Mouse (Mus musculus) gonadal fat pad, adult 2 months (tissue): ENCODE results near the gene Tgif1. TPM values are rescaled to one million over a fixed set of nuclear protein-coding genes. Genes with fewer than 3 reads are reported as not detected.

Experiments used
- DNase-seq: peaks from one replicate; pipeline ENCODE4 v3.0.0-alpha.2; 2012; ENCODE audit warnings: low read depth
- polyA plus RNA-seq: library from polyadenylated mRNA; depleted of rRNA; stranded (reverse); fragments of >200 nt; gene quantifications from 2 replicates; pipeline ENCODE4 v1.2.3, GENCODE M21; 2012; rRNA removed

The Tgif1 gene
- 53.2 and 66.7 TPM in 2 replicates for polyA plus RNA-seq

DNA sequence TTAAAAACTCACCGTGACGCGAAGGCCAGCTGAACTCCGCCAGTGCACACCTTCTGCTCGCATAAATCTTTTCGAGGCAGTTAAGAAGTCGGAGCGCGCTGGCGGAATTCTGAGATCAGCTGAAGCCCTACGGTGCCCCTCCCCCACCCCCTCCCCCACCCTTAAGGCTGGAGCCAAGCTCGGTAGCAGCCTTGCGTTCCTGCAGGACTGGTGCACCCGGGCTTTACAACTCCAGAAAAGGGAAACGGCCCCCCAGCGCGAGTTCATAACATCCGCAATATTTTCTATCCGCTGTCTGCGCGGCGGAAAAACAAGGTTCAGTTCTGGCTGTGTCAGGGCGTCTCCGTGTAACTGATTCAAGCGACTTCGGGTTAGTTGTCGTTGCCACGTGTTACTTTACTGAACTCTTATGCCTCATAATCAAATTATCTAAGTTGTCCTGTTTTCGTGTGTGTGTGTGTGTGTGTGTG lies at the start of gene Tgif1:
TSS of gene Tgif1 (minus strand) at position 111 of the 470 bp plus-strand sequence.
- no peak for DNase-seq

DNA sequence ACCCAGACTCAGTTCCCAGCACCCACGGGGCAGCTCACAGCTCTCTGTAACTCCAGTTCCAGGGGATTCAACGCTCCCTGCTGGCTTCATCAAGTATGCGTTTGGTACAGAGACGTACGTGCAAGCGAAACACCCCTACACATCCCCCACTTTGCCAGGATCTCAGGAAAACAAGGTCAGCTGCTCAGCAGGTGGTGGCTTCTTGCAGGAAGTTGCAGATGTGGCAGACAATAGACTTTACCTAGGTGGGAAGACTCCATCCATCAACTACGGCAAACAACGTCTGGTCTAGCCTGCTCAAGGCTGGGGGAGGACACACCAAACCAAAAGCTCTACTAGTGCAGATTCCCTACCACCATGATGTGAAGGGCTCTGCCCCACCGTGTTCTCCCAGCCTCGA lies 47.3 kb upstream of the Tgif1 start:
- DNase-seq, result no peak

DNA sequence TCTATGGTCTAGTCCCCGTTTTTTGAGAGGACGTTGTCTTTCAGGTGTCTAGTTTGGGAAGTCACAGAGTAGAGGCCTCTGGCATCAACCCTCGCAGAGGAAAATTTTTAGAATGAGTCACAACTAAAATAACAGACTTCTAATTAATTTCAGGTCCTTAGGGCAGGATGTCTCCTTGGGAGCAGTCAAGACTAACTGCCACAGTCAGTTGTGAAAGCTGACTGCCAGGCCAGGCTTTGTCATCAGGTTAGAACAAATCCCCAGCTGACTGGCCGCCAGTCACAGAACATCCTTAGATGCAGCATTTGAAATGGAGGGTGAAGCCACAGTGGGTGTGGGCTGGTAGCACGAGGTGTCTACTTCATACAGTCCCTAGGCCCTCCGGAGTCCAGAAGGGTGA lies 46.3 kb upstream of the Tgif1 start:
- no peak for DNase-seq

DNA sequence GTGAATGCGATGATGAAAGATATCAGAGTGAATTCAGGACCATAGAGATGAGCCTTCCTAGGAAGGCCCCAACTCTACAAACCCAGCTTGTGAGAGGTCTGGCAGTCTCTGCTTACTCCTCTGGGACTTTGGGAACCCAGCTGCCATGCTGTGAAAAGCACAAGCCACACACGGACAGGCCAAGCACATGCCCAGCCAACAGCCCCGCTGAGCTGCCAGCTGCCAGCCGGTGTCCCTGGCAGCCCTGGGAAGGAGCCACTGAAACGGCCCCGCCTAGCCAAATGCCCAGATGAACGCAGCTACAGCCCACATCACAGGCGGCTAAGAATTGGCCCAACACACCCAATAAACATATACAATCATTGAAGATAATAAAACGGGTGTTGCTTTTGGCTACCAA lies 41.5 kb upstream of the Tgif1 start:
- DNase-seq, result no peak

DNA sequence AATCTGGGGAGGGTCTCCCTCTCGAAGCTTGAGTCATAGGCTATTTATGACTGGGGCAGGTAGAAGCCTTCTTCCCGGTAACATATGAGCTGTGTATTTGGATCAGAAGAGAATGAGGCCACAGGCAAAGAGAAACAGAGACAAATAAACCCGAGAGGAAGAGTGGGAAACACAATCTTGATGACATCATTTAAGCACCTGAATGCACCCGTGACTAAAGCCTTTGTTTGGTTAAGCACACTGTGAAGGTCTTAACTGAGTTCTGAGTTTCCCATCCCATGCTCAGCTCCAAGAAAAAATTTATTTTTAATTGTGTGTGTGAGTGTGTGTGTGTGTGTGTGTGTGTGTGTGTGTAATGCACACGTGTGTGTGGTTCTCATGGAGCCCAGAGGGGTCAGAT lies 39.8 kb upstream of the Tgif1 start:
- DNase-seq, result no peak

DNA sequence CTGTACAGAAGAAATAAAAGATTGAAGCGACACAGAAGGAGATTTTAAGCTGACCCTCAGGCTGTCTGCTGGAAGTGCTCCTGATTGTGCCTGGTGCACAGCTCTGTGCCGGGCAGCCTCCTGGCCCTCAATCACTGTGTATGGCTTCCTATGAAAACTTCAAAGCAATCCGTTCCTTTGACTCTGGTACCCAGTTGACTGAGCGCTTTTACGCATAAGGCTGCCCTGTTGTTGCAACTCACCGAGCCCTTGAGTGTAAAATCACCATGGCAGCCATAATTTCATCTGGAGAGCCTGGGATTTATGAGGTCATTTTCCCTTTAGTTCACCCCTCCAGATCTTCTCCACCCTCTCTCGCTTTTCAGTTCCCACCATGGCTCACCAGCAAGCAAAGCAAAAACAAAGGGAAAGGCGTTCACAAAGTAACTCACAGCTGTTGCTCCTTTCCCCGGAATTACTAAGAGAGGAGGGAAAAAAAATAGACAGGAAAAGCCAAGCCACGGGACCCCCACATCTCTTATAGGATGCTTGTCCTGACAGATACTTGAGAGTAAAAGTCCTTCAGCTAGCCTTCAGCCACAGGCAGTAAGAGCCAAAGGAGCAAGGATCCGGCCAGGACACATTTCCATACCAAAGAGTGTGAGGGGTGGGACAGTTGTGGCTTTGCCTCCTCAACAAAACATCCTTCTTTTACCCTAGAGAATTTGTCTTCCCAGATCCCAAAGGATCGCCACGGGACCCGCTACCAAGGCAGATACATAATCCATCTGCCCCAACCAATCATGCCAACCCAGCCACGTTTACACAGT lies 39.1 kb upstream of the Tgif1 start:
- no peak for DNase-seq

DNA sequence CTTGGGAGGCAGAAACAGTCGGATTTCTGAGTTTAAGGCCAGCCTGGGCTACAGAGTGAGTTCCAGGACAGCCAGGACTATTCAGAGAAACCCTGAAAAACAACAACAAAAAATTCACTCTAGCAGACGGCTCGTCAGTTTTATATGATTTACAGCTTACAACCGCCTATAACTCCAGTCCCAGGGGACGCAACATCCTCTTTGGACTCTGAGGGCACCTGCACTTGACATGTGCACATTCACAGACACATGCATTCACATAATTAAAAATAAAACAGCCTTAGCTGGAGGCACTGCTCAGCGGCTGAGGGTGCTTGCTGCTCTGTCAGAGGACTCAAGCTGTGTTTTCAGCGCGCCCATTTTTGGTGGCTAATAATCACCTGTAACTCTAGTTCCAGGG lies 37.2 kb upstream of the Tgif1 start:
- DNase-seq, result no peak

DNA sequence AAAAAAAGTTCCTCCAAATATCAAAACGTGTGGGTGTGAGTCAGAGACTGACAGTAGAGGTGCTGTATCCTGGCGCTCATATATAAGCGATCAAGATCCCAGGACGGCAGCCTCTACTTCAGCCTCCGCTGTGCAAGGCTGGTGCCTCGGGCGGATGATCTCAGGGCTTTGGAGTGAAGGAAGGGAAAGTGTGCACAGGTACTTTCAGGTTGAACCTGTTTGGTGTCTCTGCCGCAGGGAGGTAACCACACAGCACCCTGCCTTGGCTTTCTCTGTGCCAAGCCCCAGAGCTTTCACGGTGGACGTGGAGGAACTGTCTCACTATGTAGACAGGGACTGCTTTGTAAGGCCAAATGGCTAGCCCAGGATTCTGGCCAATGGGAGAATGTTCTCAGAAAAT lies 35.3 kb upstream of the Tgif1 start:
- peak; percentile 70 for DNase-seq

DNA sequence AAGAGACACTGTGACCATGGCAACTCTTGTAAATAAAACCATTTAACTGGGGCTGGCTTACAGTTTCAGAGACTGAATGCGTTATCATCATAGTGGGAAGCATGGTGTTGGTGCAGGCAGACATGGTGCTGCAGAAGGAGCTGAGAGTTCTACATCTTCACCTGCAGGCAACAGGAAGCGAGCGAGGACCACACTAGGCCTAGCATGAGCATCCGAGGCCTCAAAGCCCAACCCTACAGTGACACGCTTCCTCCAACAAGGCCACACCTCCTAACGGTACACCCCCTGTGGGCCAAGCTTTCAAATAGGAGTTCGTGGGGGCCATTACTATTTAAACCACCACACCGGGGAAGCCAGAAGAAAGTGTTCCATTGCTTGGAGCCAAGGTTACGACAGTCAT lies 34.5 kb upstream of the Tgif1 start:
- DNase-seq, result no peak

DNA sequence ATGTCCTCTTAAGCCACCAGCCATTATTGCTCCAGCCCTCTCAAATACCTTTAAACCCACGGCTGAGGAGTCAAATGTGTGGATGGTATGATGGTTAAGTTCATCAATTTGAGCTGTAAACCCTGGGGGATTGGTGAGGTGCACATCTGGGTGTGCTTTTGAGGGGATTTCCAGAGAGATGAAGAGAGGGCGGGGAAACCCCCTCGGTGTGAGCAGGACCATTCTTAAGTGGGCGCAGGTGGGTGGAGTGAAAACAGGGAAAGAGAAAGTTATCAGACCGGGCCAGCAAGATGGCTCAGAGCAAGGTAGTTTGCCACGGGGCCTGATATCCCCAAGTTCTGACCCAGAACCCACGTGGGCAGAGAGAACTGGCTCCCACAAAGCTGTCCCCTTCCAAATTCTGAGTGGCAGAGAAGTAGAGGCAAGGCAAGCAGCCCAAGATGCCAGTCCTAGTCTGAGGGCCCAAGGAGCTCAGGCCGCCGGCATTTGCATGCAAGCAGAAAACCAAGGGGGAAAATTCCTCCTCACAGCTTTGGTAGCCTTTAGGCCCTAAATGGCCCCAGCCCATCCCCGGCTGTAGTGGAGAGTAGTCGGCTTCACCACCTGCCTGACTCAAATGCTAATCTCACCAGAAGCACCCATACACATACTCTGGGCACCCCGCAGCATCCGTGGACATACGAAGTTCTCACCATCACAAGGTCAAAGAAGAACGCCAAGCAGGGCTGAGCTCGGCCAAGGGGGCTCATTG lies 33.5 kb upstream of the Tgif1 start:
- DNase-seq, result no peak

DNA sequence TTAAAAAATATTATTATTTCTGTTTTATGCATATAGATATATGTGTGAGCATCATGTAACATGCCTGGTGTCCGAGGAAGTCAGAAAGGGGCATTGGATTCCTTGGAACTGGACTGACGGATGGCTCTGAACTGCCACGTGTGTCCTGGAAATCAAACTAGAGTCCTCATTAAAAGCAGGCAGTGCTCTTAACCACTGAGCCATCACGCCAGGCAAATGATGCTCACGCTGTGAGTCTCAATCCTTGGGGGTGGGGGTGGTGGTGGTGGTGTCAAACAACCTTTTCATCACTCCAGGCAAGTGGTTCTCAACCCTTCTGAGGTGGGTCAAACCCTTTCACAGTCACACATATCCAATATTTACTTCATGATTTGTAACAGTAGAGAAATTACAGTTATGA lies 32.5 kb upstream of the Tgif1 start:
- no peak for DNase-seq

DNA sequence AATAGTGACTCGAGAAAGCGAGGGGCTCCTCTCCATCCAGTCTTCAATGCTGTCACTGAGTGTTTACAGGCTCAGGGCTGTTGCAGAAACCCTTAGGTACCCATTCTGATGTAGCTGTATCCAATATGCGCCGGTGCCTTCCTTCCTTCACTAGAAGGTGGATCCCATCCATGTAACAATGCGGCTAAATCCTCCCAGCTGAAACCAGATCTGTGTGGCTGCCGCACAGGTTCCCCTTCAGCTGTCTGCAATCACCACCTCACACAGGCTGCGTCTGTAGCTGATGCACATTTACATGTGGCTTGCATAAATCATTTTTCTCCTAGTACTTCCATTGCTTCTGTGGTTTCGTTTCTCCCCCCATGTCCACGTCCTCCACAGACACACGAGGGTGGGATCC lies 28.6 kb upstream of the Tgif1 start:
- DNase-seq, result no peak

DNA sequence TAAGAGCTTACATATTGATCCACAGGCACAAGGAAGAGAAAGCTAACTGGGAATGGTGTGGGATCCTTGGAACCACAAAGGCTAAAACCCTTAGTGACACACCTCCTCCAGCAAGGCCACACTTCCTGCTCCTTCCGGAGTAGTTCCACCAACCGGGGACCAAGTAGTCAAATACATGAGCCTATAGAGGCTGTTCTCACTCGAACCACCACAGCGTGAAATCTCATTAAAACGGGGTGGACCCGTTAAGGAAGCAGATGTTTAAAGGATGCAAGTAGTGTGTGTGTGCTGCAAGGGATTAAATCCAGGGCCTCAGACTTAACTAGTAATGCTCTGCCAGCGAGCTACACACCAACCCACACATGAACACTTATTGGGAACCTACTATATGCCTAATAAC lies 27.8 kb upstream of the Tgif1 start:
- DNase-seq, result no peak

DNA sequence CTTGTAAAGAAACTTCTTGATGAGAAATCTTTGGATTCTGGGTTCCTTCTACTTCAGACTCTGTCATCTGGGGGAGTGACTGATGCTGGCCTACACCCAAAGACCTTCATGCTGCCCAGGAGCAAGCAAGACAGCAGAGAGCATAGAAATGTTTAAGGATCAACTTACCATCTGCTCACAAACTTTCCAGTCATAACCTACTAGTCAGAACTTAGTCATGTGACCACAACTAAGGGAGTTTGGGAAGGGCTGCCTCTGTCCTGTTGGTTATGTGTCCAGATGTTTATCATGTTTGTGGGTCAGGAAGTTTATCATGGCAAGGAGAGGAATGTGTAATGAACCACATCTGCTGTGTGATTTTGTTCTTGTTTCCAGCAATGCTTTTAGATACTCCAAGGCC lies 24.9 kb upstream of the Tgif1 start:
- DNase-seq, result no peak

DNA sequence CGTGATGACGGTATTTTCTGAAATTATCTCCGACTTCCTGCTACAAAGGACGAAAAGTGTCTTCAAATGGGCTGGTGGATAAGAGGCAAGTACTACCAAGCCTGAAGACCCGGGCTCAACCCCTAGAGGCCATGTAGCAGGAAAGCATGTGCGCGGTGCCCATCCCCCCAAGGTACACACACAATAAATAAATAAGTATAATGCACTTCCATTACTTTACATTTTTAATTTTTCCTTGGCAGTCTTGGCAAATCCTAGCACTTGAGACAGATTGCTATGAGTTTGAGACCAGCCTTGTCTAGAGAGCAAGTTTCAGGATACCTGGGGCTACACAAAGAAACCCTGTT lies 20.4 kb upstream of the Tgif1 start:
- no peak for DNase-seq

DNA sequence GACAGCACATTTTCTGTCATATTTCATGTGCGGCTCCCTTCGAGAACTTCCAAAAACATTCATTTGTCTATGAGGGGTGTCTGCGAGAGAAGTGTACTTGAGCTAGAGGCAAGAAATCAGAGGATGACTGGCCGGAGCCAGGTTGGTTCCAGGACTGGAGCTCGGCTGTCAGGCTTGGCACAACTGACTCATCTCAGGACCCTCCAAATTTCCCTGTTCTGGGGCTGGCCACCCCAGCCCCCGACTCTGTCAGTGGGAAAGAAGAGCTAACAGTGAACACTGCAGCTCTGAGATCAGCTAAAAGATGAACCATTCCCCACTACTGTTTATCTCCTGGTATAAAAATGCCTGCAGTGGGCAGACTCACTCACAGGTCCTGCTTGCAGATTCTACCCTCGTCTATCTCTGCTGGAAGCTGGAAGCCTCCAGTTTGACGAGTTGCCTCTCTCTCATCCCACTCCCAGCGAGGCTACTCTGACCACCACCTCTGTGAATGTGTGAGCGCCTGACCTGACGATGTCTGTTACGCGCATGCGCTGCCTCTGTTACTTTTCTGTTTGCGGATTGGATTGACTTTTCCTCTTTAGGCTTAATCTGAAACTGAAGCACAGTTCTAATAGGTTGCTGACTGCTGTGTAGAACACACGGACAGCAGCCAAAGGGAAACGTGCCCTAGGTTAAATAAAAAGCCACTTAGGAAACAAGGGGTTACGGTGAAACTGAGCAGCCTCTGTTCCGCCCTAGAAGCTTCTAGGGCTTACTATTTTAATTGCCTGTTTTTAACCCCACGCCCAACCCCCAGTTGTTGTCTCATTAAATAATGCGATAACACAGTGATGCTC lies 19.8 kb upstream of the Tgif1 start:
- no peak for DNase-seq

DNA sequence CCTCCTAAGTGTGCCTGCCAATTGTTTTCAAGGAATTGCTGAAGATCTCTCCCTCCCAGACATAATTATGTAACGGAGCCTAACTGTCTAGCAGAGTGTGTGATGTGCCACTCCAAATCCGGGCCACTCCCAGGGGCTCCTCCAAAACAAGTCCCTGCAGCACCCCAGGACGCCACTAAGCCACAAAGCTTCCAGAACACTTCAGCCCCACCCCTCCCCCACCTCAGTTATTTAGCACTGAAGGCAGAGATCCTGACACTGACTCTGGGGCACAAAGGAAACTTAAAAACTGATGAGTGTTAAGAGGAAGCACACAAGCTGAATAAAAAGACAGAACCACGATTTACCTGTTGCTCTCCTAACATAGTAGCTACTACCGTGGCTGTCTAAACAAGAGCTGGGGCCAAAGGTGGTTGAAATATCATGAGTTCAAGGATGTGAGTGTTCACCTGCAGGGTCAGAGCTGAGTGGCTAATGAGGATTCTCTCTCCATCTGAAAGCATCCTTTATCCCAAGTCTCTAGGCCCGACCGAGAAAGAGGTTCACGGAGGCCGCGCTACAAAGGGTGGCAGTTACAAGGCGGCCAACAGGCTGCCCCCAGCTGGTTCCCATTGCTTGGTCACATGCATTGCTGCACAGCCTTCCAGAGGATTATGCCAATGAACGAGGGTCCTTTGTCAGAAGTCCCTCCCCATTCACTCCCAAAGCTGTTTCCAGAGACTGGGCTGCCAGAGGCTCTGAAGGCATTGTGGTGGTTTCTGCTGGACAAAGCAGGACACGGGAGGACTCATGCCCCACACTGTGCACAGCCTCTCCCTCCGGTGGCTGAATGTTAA lies 19.0 kb upstream of the Tgif1 start:
- no peak for DNase-seq

DNA sequence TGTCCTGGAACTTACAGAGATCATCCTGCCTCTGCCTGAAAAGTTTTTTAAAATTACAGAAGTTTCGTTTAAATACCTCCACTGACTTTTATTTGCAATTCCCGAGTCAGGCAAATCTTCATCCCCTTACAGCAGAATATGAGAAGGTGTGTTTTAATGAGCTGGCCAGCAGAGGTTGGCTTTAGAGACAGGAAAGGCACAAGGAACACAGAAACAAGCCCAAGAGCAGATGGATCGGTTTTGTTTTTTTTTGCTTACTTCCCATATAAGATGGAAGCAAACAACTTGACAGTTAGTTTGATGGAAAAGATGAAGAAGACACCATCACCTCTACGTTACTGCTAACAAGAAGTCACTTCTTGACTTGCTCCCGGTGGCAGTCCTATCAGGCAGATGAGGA lies 18.3 kb upstream of the Tgif1 start:
- no peak for DNase-seq

DNA sequence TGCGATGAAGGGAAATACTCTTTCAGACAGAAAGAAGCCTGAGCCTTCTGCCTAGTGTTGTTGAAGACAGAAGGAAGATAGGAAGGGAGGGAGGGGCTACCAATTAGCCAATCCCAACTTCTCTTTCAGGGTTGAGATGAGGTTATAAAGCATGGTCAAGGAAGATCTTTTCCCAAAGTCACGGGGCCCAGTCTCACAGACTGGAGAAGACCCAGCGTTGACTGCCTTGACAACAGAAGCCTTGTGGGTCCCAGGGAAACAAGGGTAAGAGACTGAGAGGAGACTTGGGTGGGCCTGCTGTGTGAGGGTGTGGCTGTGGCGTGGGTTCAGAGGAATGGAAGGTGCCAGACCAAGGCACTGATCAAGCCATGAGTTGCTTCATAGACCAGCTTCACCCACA lies 17.2 kb upstream of the Tgif1 start:
- DNase-seq, result no peak

DNA sequence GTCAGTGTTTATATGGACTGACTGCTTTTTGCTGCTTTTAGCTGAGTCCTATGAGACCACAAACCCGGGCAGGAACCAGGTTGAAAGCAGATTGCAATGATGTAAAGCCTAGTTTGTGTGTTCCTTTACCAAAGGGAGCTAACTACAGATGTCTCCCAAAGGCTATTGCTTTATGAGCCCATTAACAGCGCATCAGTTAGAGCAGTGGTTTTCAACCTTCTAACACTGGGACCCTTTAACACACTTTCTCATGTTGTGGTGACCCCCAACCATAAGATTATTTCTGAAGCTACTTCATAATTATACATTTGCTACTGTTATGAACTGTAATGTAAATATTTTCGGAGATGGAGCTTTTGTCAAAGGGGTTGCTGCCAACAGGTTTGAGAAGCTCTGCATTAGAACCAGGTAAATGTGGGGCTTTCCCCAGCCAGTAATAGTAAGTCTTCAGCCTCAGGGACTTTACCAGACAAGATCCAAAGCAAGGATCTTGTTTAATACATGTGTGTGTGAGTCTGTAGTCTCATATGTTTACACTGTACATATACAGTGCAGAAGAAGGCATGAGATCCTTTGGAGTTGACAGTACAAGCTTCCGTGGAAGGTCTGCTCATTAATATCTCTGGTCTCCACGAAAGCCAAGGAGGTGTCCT lies 15.4 kb upstream of the Tgif1 start:
- DNase-seq, result no peak

DNA sequence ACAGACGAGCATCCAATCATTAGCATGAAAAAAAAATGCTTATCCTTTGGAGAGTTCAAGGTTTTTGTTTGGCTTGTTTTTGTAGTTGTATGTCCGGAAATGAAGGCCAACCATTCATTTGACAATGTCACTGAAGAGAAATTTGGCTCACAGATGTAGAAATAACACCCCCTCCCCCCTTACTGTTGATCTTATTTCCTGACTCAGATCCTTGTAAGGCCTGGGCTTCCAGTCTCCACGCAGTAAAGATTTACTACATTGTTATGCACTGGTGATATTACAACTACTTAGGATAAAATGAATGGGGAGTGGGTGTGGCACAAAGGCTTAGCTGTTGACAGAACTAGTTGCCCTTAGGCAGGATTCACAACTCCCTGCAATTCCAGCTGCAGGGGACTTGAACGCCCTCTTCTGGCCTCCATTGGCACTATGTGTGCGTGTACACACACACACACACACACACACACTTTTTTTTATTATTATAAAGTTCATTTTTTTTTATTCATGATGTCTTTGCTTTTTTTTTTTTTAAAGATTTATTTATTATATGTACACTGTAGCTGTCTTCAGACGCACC lies 13.3 kb upstream of the Tgif1 start:
- DNase-seq, result no peak
